Mouse (Mus musculus): ENCODE data around the gene Gm10837.

Gene Gm10837

GRCm38 (mm10) chr14:122464763-122465741 is 25.3 kb upstream of the Gm10837 start, which contains the start of gene Zic5:
Gene Zic5 (minus strand): TSS chr14:122465677.
- no peak for DNase-seq (ENCODE audit: low spot score)

- no peak for DNase-seq (ENCODE audit: low spot score)
Observed at GRCm38 (mm10) chr14:122465931-122466490, 24.4 kb upstream of the Gm10837 start.

GRCm38 (mm10) chr14:122466756-122467362 is 23.5 kb upstream of the Gm10837 start:
- no peak for DNase-seq (ENCODE audit: low spot score)

- no peak for DNase-seq (ENCODE audit: low spot score)
Observed at GRCm38 (mm10) chr14:122467926-122468841, 22.2 kb upstream of the Gm10837 start.

- DNase-seq (ENCODE audit: low spot score): no peak
Observed at GRCm38 (mm10) chr14:122468971-122469755, 21.2 kb upstream of the Gm10837 start.

DNA sequence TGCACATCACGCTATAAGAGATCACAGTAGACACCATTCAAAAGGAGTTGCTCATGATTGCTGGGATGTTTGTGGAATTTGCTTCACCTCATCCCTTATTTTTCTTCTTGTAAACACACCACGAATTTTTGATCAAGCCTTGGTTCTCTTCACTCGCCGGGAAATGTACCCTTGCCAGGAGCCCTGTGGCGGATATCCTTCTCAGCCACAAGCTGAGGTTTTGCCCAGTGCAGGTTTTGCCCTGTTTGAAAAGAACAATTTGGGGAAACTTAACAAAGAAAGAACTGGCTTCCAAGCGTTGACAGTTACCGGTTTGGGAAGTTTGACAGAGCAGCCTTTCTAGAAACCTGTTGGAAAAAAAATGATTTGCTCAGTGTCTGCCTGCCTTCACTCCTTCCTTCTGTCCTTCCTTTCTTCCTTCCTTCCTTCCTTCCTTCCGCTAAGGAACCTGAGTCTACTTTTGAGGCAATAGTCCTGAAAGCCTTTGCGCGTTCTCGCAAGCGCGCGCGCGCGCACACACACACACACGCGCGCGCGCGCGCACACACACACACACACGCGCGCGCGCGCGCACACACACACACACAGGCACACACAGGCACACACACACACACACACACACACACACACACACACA is 18.8 kb upstream of the Gm10837 start:
- DNase-seq (ENCODE audit: low spot score): no peak

- DNase-seq (ENCODE audit: low spot score): no peak
Observed at GRCm38 (mm10) chr14:122472161-122472560, 18.2 kb upstream of the Gm10837 start.

DNA sequence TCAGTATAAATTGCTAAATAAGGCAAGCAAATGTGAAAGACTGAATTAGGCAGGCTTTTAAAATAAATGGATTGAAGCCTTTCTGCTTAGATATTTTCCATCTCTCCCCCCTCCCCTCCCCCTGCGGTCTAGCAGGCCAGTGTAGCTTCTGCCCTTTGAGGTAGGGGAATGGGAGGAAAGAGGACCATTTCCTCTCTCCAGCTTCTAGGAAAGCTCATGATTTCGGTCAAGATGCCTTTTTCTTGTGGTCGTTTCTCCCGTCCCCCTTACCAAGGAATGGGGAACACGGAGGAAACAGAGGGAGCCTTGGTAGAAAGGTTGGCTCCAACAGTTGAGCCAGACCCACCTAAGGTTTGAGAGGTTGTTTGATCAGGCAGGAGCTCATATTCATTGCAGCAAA is 17.7 kb upstream of the Gm10837 start:
- DNase-seq (ENCODE audit: low spot score): no peak

- no peak for DNase-seq (ENCODE audit: low spot score)
Observed at GRCm38 (mm10) chr14:122473211-122473751, 17.1 kb upstream of the Gm10837 start.

DNA sequence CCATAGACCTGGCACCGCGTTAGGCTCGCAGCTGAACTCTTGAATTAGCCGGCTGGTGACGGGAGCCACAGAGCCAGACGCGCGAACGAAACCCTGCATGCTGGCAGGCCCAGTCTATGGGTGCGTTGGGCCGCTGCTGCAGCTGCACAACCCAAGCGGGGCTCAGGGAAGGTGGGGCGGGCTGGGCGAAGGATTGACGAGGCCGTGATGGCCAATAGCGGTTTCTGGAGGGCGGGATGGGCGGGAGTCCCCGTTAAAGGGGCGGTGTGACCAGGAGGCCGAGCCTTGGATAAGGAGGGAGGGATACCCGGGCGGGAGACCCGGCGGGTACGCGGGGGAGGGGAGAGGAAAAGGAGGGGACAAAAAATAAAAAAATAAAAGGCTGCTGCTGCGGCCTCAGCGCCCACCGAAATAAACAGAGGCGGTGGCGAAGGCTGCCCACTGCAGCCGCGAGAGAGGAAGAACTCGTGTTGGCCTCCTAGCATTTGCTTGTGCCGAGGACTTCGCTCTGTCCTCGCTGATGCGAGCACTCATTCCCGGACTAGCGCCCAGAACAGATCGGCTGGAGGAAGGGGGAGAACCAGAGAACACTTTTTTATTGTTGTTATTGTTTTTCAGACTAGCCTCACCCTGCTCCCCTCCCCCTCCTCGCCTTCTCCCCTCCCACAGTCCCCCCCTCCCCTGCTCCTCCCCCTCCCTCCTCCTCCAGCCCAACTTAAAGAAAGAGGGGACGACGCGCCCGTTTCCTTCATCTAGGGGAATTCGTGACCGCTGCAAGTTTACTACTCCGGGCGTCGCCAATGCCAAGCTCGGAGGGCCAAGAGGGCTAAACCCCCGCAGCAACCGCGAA is 16.1 kb upstream of the Gm10837 start:
- no peak for DNase-seq (ENCODE audit: low spot score)

DNA sequence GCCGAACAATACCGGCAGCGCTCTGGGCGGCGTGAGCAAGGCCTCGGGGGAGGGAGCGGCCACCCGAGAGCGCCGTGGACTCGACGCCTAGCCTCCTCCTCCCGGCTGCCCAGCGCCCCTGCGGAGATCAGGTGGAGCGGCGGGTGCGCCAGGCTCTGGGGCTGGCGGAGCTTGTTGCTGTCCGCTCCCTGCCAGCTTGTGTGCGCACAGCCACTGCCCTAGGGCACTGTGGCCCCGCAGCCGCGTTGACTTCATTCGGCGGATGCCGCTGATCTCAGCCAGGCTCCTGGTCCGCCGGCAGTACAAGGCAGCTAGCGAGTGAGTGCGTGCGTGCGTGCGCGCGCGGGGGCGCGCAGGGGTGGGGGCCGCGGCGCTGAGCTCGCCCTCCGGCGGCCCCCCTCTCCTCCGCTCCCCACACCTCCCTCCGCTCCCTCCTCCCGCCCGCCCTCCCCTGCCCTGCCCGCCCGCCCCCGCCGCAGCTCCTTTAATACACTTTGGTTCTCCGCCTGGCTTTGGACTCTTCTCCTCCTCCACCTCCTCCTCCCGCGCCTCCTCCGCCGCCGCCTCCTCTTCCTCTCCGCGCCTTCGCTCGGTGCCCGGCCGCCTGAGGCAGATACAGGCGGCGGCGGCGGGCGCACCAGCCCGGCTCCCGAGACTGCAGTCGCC is 15.4 kb upstream of the Gm10837 start, which contains the start of gene Zic2:
Gene Zic2, plus strand, starts transcription at position 545 of the 666 bp plus-strand sequence.
- no peak for DNase-seq (ENCODE audit: low spot score)

GRCm38 (mm10) chr14:122475557-122476040 is 14.8 kb upstream of the Gm10837 start:
- no peak for DNase-seq (ENCODE audit: low spot score)

DNA sequence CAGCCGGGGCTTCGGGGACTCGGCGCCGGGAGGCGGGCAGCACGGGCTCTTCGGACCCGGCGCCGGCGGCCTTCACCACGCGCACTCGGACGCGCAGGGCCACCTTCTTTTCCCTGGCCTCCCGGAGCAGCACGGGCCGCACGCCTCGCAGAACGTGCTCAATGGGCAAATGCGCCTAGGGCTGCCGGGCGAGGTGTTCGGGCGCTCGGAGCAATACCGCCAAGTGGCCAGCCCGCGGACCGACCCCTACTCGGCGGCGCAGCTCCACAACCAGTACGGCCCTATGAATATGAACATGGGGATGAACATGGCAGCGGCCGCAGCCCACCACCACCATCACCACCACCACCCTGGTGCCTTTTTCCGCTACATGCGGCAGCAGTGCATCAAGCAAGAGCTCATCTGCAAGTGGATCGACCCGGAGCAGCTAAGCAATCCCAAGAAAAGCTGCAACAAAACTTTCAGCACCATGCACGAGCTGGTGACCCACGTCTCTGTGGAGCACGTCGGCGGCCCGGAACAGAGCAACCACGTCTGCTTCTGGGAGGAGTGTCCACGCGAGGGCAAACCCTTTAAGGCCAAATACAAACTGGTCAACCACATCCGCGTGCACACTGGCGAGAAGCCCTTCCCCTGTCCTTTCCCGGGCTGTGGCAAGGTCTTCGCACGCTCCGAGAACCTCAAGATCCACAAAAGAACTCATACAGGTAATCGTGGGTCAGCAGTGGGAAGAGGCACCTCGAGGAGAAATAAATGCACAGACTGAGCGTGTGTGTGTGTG is 14.2 kb upstream of the Gm10837 start:
- DNase-seq (ENCODE audit: low spot score): no peak

DNA sequence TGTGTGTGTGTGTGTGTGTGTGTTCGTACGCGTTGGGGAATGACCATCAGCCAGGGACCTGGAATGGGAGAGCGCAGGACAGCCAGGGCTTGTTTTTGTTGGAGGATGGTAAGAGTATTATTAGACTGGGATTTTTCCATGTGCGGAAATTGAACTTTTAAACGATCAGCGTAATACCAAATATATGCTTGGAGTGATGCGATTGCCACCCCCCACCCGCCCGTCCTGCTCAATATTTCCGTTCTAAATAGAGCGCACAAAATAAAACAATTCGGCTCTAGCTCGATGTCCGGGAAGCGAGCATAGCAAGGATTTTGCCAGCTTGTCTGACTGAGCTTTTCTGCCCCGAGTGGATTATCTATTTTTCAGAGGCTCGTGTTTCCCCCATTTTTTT is 13.6 kb upstream of the Gm10837 start:
- DNase-seq (ENCODE audit: low spot score): no peak

DNA sequence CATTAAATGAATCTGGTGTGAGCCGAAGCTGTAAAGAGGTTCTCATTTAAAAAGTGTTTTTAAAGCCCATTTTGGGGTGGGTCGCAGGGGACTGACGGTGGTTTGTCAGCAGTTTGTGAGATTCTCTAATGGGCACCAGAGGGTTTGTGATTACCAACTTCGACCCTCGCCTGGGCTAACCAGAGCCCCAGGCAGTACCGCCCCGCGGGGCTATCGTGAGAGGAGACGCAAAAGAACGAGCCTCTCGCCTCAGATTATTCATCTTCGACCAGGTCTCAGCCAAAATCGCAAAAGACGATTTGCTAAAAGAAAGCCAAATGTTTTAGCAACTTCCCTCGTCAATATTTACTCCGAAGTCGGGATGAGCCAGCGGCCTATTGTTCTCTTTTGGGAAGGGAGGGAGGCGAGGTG is 13.1 kb upstream of the Gm10837 start:
- DNase-seq (ENCODE audit: low spot score): no peak

- DNase-seq (ENCODE audit: low spot score): no peak
Observed at GRCm38 (mm10) chr14:122477971-122478573, 12.3 kb upstream of the Gm10837 start.

DNA sequence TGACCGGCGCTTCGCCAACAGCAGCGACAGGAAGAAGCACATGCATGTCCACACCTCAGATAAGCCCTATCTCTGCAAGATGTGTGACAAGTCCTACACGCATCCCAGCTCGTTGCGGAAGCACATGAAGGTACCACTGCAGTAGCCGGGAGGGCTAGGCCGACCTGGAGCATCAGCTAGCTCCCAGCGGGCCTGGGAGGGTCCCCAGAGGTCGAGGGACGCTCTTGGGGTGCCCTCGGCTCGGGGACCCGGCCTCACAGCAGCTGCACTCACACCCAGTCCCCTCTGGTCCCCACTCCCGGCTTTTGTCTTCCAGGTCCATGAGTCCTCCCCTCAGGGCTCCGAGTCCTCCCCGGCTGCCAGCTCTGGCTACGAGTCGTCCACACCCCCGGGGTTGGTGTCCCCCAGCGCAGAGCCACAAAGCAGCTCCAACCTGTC is 11.8 kb upstream of the Gm10837 start:
- DNase-seq (ENCODE audit: low spot score): no peak
